Mouse (Mus musculus): ENCODE data around the gene Srrm1. TPM values are rescaled to one million over a fixed set of nuclear protein-coding genes. Genes with fewer than 3 reads are reported as not detected.

Srrm1 gene
- polyA plus RNA-seq, 1 experiment, result 545 TPM

DNA sequence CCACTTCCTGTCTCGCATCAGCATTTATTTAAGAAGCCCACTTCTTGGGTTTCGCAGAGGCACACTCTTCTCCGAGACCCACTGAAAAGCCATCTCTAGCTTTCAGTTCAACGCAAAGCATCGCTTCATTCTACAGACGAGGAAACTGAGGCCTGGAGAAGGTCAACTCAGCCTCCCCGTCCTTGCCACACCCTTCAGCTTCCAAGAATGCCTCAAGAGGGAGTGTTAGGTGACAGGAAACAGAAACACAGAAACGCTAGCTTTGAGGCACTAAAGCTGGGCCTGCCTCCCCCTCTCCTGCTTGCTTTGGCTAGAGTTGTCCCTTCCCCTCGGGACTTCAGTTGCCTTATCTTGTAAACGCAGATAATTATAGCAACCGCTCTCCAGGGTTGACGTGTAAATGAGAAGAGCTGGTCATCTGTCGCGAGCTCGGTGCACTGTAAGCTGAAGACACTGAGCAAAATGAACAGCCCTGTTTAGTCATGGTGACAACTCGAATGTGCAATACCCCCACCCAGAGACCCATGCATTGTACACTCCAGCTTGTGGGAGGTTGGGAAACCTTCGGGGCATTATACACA is 39.9 kb downstream of the Srrm1 start:
- no peak overlapping the region for H3K27ac ChIP-seq (ENCODE audit: insufficient read depth, low read depth, low read length)
- 52% methylated on average over 17 of the region's 17 CpGs for WGBS
- no peak for TF ChIP-seq POLR2A (IDR thresholded peaks at IDR 0.05; ENCODE audit: insufficient read depth, low read depth, low read length)
- no peak for TF ChIP-seq CTCF (IDR thresholded peaks at IDR 0.05; ENCODE audit: insufficient read depth, low read depth, low read length)
- H3K4me3 ChIP-seq (ENCODE audit: insufficient read depth, low read depth, low read length), result no peak overlapping the region
- peaks cover 22% of the 10 kb centered on the region for H3K4me1 ChIP-seq (ENCODE audit: control insufficient read depth, insufficient read depth, low read length)

DNA sequence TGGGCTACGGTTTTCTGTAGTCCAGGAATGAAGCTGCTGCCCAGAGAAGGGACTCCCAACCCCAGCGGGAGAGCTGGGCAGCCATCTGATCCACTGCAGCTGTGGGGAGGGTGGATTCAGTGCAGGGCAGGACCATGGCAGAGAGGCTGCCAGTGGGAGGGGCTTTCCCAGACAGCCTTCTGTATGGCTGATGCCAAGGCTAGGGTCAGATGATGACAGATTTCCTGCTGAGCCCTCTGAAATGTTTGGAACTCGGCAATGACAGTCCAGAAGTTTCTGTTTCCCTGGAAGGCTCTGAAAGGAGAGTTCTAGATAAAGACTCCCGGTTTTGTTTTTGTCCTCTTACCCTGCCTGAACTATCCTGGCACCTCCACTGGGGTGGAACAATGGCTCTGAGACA is 40.4 kb downstream of the Srrm1 start:
- peaks cover 24% of the 10 kb centered on the region for H3K4me1 ChIP-seq (ENCODE audit: control insufficient read depth, insufficient read depth, low read length)
- 49% methylated on average over 4 of the region's 4 CpGs for WGBS
- H3K27ac ChIP-seq (ENCODE audit: insufficient read depth, low read depth, low read length), result no peak overlapping the region
- TF ChIP-seq CTCF (IDR thresholded peaks at IDR 0.05; ENCODE audit: insufficient read depth, low read depth, low read length) (no peak), POLR2A (IDR thresholded peaks at IDR 0.05; ENCODE audit: insufficient read depth, low read depth, low read length) (no peak)
- H3K4me3 ChIP-seq (ENCODE audit: insufficient read depth, low read depth, low read length), result no peak overlapping the region

DNA sequence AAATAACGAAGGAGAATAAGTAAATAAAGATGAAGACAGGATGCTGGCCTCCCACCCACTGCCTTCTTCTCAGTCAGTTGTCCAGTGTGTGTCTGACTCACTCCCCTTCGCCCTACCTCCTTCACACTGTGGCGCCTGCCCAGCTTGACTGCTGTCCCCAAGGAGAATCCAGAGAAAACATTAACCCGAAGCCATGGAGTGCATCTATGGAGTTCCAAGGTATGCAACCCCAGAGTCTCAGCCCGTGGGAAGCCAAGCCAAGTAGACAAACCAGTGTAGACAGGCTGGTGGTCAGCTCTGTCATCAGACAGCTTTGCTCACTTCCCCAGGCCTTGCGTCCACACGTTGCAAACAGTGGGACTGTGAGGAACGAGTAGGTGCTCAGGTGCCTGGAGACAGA is 42.8 kb downstream of the Srrm1 start:
- WGBS, result 87% methylated on average over 8 of the region's 8 CpGs
- Histone ChIP-seq H3K4me3 (ENCODE audit: insufficient read depth, low read depth, low read length) (no peak overlapping the region), H3K27ac (ENCODE audit: insufficient read depth, low read depth, low read length) (no peak overlapping the region), H3K4me1 (ENCODE audit: control insufficient read depth, insufficient read depth, low read length) (peaks cover 30% of the 10 kb centered on the region)
- TF ChIP-seq CTCF (IDR thresholded peaks at IDR 0.05; ENCODE audit: insufficient read depth, low read depth, low read length), result no peak
- no peak for TF ChIP-seq POLR2A (IDR thresholded peaks at IDR 0.05; ENCODE audit: insufficient read depth, low read depth, low read length)

DNA sequence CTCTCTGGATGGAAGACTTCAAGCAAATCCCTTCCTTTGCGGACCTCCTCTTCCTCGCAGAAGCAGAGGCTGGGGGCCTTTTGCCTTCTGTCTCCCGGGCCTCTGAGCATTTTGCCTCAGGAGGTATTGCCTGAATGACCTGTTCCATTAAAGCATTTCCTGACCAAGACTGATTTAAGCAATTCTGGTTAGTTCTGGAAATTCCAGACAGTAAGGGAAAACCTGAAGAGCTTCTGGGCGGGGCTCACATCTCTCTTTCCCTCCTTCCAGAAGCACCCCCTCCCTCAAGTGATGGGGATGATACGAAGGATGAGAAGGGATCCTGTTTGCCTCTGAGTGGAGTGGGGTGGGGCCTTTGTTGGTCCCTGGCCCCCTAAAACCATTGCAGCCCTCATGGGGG is 43.4 kb downstream of the Srrm1 start:
- H3K27ac ChIP-seq (ENCODE audit: insufficient read depth, low read depth, low read length), result no peak overlapping the region
- peaks cover 30% of the 10 kb centered on the region for H3K4me1 ChIP-seq (ENCODE audit: control insufficient read depth, insufficient read depth, low read length)
- 84% methylated on average over 5 of the region's 5 CpGs for WGBS
- no peak for TF ChIP-seq POLR2A (IDR thresholded peaks at IDR 0.05; ENCODE audit: insufficient read depth, low read depth, low read length)
- TF ChIP-seq CTCF (IDR thresholded peaks at IDR 0.05; ENCODE audit: insufficient read depth, low read depth, low read length), result no peak
- H3K4me3 ChIP-seq (ENCODE audit: insufficient read depth, low read depth, low read length), result no peak overlapping the region

DNA sequence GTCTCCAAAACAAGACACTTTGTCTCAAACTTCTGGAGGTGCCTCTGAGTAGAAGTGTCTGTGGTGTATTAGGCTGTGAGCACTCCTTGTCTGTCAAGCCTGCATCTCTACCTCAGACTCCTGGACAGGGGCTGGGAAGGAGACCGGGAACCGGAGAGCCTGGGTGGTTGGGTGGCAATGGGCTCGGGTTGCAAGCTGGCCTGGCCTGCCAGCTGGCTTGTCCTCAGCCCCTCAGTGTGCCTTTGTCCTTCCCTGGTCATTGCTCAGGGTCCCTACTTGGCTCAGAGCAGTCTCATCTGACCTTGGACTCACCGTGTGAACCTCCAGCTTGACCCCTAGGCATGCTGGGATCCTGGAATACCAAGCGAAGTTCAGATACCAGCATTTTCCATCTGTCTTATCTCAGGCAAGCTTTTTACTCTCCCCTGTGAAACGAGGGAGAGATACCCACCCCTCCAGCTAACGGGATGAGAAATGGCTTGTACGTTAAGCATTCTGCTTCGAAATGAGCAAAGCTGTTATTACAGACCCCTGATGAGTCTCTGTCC is 43.9 kb downstream of the Srrm1 start:
- WGBS, result 68% methylated on average over 9 of the region's 9 CpGs
- TF ChIP-seq POLR2A (IDR thresholded peaks at IDR 0.05; ENCODE audit: insufficient read depth, low read depth, low read length), result no peak
- no peak for TF ChIP-seq CTCF (IDR thresholded peaks at IDR 0.05; ENCODE audit: insufficient read depth, low read depth, low read length)
- Histone ChIP-seq H3K27ac (ENCODE audit: insufficient read depth, low read depth, low read length) (no peak overlapping the region), H3K4me3 (ENCODE audit: insufficient read depth, low read depth, low read length) (no peak overlapping the region), H3K4me1 (ENCODE audit: control insufficient read depth, insufficient read depth, low read length) (peaks cover 30% of the 10 kb centered on the region)

DNA sequence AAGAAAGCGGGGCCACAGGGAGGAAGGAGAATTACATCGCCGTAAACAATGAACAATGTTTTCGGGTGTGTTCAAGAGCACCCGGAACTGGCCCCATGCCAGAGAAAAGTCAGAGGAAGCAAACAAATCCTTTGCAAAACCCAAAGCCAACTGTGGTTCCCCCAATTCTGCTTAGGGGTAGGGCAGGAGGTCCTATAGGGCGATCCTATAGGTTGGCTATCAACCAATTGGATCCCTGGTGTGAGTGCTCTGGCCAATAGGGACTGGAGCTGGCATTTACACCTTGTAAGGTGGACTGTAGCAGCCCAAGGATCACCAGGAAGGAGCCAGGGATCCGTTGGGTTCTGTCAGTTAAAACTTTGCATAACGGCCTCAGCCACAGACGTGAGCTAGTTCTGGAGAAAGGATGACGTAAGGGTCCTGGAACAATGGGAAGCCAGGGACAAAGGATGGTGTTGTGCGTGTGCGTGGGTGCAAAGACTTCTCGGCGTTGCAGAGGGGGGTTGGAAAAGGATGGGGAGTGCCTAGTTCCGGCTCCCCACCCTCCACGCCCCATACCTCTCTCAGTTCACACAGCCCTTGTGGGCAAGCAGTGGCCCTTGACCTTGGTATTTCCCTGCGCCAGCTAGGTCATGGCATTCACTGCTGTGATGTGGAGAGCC is 46.0 kb downstream of the Srrm1 start:
- no peak overlapping the region for H3K27ac ChIP-seq (ENCODE audit: insufficient read depth, low read depth, low read length)
- H3K4me3 ChIP-seq (ENCODE audit: insufficient read depth, low read depth, low read length), result no peak overlapping the region
- 43% methylated on average over 17 of the region's 17 CpGs for WGBS
- no peak for TF ChIP-seq POLR2A (IDR thresholded peaks at IDR 0.05; ENCODE audit: insufficient read depth, low read depth, low read length)
- TF ChIP-seq CTCF (IDR thresholded peaks at IDR 0.05; ENCODE audit: insufficient read depth, low read depth, low read length), result no peak
- H3K4me1 ChIP-seq (ENCODE audit: control insufficient read depth, insufficient read depth, low read length), result peaks cover 14% of the 10 kb centered on the region

DNA sequence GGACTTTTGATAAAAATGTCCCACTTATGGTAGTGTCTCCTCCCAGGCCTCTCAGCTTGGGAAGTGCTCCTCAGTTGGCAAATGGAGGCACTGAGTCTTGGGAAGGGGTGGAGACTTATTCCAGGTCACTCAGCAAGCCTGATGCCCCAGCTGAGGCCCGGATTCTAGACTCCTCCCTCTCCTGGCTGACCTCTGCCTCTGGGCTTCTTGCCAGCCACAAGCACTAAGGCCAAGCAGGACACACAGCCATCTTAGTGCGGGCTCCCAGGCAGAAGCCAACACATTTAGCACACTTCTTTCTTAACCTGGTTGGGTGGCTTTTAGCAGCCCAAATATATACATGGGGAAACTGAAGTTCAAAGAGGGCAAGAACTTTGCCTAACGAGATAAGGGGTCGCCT is 46.6 kb downstream of the Srrm1 start:
- WGBS, result 53% methylated on average over 4 of the region's 4 CpGs
- TF ChIP-seq POLR2A (IDR thresholded peaks at IDR 0.05; ENCODE audit: insufficient read depth, low read depth, low read length) (no peak), CTCF (IDR thresholded peaks at IDR 0.05; ENCODE audit: insufficient read depth, low read depth, low read length) (no peak)
- no peak overlapping the region for H3K27ac ChIP-seq (ENCODE audit: insufficient read depth, low read depth, low read length)
- H3K4me1 ChIP-seq (ENCODE audit: control insufficient read depth, insufficient read depth, low read length), result peaks cover 17% of the 10 kb centered on the region
- no peak overlapping the region for H3K4me3 ChIP-seq (ENCODE audit: insufficient read depth, low read depth, low read length)

DNA sequence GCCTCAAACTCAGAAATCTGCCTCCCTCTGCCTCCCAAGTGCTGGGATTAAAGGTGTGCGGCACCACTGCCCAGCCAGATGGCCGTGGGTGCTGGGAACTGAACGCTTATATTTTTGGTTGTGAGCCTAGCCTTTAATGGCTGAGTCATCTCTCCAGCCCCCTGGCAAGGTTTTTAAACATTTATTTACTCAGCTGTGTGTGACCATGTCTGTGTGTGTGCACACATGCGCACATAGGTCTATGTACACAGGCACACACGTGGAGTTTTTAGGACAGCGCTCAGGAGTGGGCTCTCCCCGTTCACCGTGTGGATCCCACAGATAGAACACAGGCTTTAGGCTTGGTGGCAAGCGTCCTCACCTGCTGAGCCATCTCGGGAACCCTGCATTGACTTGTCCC is 50.9 kb downstream of the Srrm1 start:
- no peak overlapping the region for H3K27ac ChIP-seq (ENCODE audit: insufficient read depth, low read depth, low read length)
- H3K4me3 ChIP-seq (ENCODE audit: insufficient read depth, low read depth, low read length), result no peak overlapping the region
- TF ChIP-seq CTCF (IDR thresholded peaks at IDR 0.05; ENCODE audit: insufficient read depth, low read depth, low read length), result no peak
- TF ChIP-seq POLR2A (IDR thresholded peaks at IDR 0.05; ENCODE audit: insufficient read depth, low read depth, low read length), result no peak
- 72% methylated on average over 10 of the region's 10 CpGs for WGBS
- peaks cover 29% of the 10 kb centered on the region for H3K4me1 ChIP-seq (ENCODE audit: control insufficient read depth, insufficient read depth, low read length)

DNA sequence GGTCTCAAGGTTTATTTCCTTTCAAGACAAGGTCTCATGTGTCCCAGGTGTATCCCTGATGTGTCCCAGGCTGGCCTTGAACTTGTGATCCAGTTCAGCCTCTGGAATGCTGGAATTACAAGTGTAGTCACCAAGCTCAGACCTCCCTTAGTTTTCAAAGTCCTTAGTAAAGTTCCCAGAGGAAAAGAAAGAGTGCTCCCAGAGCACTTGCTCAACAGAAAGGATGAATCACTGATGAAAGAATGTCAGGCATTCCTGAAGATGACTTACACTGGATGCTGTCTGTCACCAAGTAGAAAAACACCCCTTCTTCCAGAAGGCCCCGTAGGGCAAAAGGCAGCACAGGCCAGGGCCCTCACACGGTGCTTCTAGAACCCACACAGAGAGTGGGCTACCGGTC is 52.0 kb downstream of the Srrm1 start:
- Histone ChIP-seq H3K27ac (ENCODE audit: insufficient read depth, low read depth, low read length) (no peak overlapping the region), H3K4me3 (ENCODE audit: insufficient read depth, low read depth, low read length) (no peak overlapping the region), H3K4me1 (ENCODE audit: control insufficient read depth, insufficient read depth, low read length) (peaks cover 27% of the 10 kb centered on the region)
- 89% methylated on average over 3 of the region's 3 CpGs for WGBS
- TF ChIP-seq POLR2A (IDR thresholded peaks at IDR 0.05; ENCODE audit: insufficient read depth, low read depth, low read length), result no peak
- no peak for TF ChIP-seq CTCF (IDR thresholded peaks at IDR 0.05; ENCODE audit: insufficient read depth, low read depth, low read length)
